Mouse (Mus musculus) MEL (cell line): Measurements from ENCODE around the gene Cfap58. TPM values are rescaled to one million over a fixed set of nuclear protein-coding genes. Genes with fewer than 3 reads are reported as not detected.

ENCODE experiments used
- DNase-seq: peaks from one replicate; pipeline ENCODE4 v3.0.0; 2011; ENCODE audit warnings: low read depth, low spot score
- H3K27ac ChIP-seq: 2 replicates; pipeline ENCODE4 v1.5.1; 2012; ENCODE audit warnings: low read depth, mild to moderate bottlenecking, control low read depth, low read length, moderate library complexity; ENCODE audit not compliant: control insufficient read depth
- H3K27me3 ChIP-seq, 2 experiments: fragments of 150-350 bp in 1 of 2; sonication (generic) in 1 of 2; 2 replicates each; pipeline ENCODE4 v1.6.1; 2012; ENCODE audit warnings: low read length in 2 of 2, mild to moderate bottlenecking in 2 of 2, improper control_type of control experiment in 1 of 2, moderate library complexity in 1 of 2; ENCODE audit not compliant: insufficient read depth in 2 of 2, control insufficient read depth in 1 of 2
- H3K36me3 ChIP-seq, 2 experiments: 2 replicates each; pipeline ENCODE4 v1.6.1; 2012 to 2014; ENCODE audit warnings: low read length in 2 of 2, improper control_type of control experiment in 1 of 2, inconsistent platforms in 1 of 2, mild to moderate bottlenecking in 1 of 2; ENCODE audit not compliant: insufficient read depth in 2 of 2, control insufficient read depth in 1 of 2
- H3K4me1 ChIP-seq, 2 experiments: fragments of 150-350 bp in 1 of 2; sonication (generic) in 1 of 2; 2 replicates each; pipeline ENCODE4 v1.6.1; 2012; ENCODE audit warnings: low read length in 2 of 2, improper control_type of control experiment in 1 of 2, mild to moderate bottlenecking in 1 of 2; ENCODE audit not compliant: insufficient read depth in 2 of 2, control insufficient read depth in 1 of 2
- H3K4me3 ChIP-seq, 2 experiments: fragments of 150-350 bp in 1 of 2; sonication (generic) in 1 of 2; 2 replicates each; pipeline ENCODE4 v1.5.1; 2012; ENCODE audit warnings: low read depth in 2 of 2, low read length in 2 of 2, mild to moderate bottlenecking in 2 of 2, moderate library complexity in 2 of 2, control low read depth in 1 of 2, improper control_type of control experiment in 1 of 2; ENCODE audit not compliant: control insufficient read depth in 1 of 2, insufficient read depth in 1 of 2
- H3K79me2 ChIP-seq: 2 replicates; pipeline ENCODE4 v1.6.1; 2012; ENCODE audit warnings: mild to moderate bottlenecking, low read length, moderate library complexity; ENCODE audit not compliant: control insufficient read depth, poor library complexity, insufficient read depth
- H3K9ac ChIP-seq: 2 replicates; pipeline ENCODE4 v1.6.1; 2012; ENCODE audit warnings: low read depth, mild to moderate bottlenecking, control low read depth, low read length, moderate library complexity; ENCODE audit not compliant: control insufficient read depth, poor library complexity, severe bottlenecking
- H3K9me3 ChIP-seq: fragments of 150-350 bp; sonication (generic); replicated peaks from 2 replicates; pipeline ENCODE4 v1.6.1; 2012; ENCODE audit warnings: mild to moderate bottlenecking, low read length, improper control_type of control experiment, moderate library complexity; ENCODE audit not compliant: insufficient read depth
- BHLHE40 ChIP-seq: IDR thresholded peaks from 2 replicates; pipeline ENCODE4 v1.6.1; 2012; ENCODE audit warnings: low read depth, mild to moderate bottlenecking, inconsistent platforms, low read length, improper control_type of control experiment, borderline replicate concordance
- CHD1 ChIP-seq: IDR thresholded peaks from 2 replicates; pipeline ENCODE4 v1.6.1; 2012; ENCODE audit warnings: low read depth, mild to moderate bottlenecking, inconsistent platforms, low read length, improper control_type of control experiment
- CTCF ChIP-seq, 3 experiments: IDR thresholded peaks in 2 of 3; conservative IDR thresholded peaks in 1 of 3; 2 replicates each; pipeline ENCODE4 v1.5.1; 2011 to 2012; ENCODE audit warnings: low read length in 3 of 3, low read depth in 2 of 3, mild to moderate bottlenecking in 2 of 3, improper control_type of control experiment in 1 of 3, inconsistent platforms in 1 of 3, mixed read lengths in 1 of 3, moderate library complexity in 1 of 3; ENCODE audit not compliant: control insufficient read depth in 1 of 3, insufficient read depth in 1 of 3, poor library complexity in 1 of 3, severe bottlenecking in 1 of 3
- E2F4 ChIP-seq: IDR thresholded peaks from 2 replicates; pipeline ENCODE4 v1.6.1; 2011; ENCODE audit warnings: low read depth, low read length, improper control_type of control experiment, borderline replicate concordance
- ELF1 ChIP-seq: IDR thresholded peaks from 2 replicates; pipeline ENCODE4 v1.6.1; 2014; ENCODE audit warnings: low read depth, mild to moderate bottlenecking, inconsistent platforms, low read length, improper control_type of control experiment, moderate library complexity
- EP300 ChIP-seq, 2 experiments: IDR thresholded peaks; 2 replicates each; pipeline ENCODE4 v1.6.1; 2011; ENCODE audit warnings: improper control_type of control experiment in 2 of 2, low read length in 2 of 2, low read depth in 1 of 2, mild to moderate bottlenecking in 1 of 2
- ETS1 ChIP-seq: IDR thresholded peaks from 2 replicates; pipeline ENCODE4 v1.6.1; 2012; ENCODE audit warnings: low read depth, mild to moderate bottlenecking, inconsistent platforms, low read length, improper control_type of control experiment, moderate library complexity
- GABPA ChIP-seq: IDR thresholded peaks from 2 replicates; pipeline ENCODE4 v1.6.1; 2012; ENCODE audit warnings: low read depth, mild to moderate bottlenecking, inconsistent platforms, low read length, improper control_type of control experiment, moderate library complexity
- GATA1 ChIP-seq: IDR thresholded peaks from 2 replicates; pipeline ENCODE4 v1.6.1; 2011; ENCODE audit warnings: low read depth, low read length, improper control_type of control experiment
- HCFC1 ChIP-seq: IDR thresholded peaks from 2 replicates; pipeline ENCODE4 v1.6.1; 2012; ENCODE audit warnings: low read depth, mild to moderate bottlenecking, inconsistent platforms, low read length, improper control_type of control experiment, moderate library complexity
- JUND ChIP-seq: IDR thresholded peaks from 2 replicates; pipeline ENCODE4 v1.6.1; 2011; ENCODE audit warnings: low read depth, mild to moderate bottlenecking, improper control_type of control experiment, low read length
- MAFK ChIP-seq: IDR thresholded peaks from 2 replicates; pipeline ENCODE4 v1.6.1; 2011; ENCODE audit warnings: low read depth, mild to moderate bottlenecking, low read length, improper control_type of control experiment, borderline replicate concordance
- MAX ChIP-seq: IDR thresholded peaks from 2 replicates; pipeline ENCODE4 v1.6.1; 2011; ENCODE audit warnings: low read length, improper control_type of control experiment
- MAZ ChIP-seq: IDR thresholded peaks from 2 replicates; pipeline ENCODE4 v1.6.1; 2012; ENCODE audit warnings: low read depth, mild to moderate bottlenecking, inconsistent platforms, low read length, improper control_type of control experiment
- MEF2A ChIP-seq: IDR thresholded peaks from 2 replicates; pipeline ENCODE4 v1.6.1; 2014; ENCODE audit warnings: low read depth, mild to moderate bottlenecking, inconsistent platforms, low read length, improper control_type of control experiment; ENCODE audit not compliant: poor library complexity, insufficient replicate concordance, severe bottlenecking; ENCODE audit errors: extremely low read depth
- MXI1 ChIP-seq: IDR thresholded peaks from 2 replicates; pipeline ENCODE4 v1.6.1; 2011; ENCODE audit warnings: mild to moderate bottlenecking, low read depth, low read length, improper control_type of control experiment
- MYB ChIP-seq: IDR thresholded peaks from 2 replicates; pipeline ENCODE4 v1.6.1; 2011; ENCODE audit warnings: mild to moderate bottlenecking, low read depth, low read length, improper control_type of control experiment
- MYC ChIP-seq: IDR thresholded peaks from 2 replicates; pipeline ENCODE4 v1.6.1; 2011; ENCODE audit warnings: low read depth, mild to moderate bottlenecking, low read length, improper control_type of control experiment, moderate library complexity
- NELFE ChIP-seq: IDR thresholded peaks from 2 replicates; pipeline ENCODE4 v1.6.1; 2011; ENCODE audit warnings: low read depth, low read length, improper control_type of control experiment
- POLR2A ChIP-seq, 2 experiments: IDR thresholded peaks; 2 replicates each; pipeline ENCODE4 v1.6.1; 2011 to 2012; ENCODE audit warnings: low read length in 2 of 2, mild to moderate bottlenecking in 2 of 2, control low read depth in 1 of 2, improper control_type of control experiment in 1 of 2, low read depth in 1 of 2, moderate library complexity in 1 of 2; ENCODE audit not compliant: control insufficient read depth in 1 of 2, insufficient read depth in 1 of 2, poor library complexity in 1 of 2
- POLR2AphosphoS2 ChIP-seq: IDR thresholded peaks from 2 replicates; pipeline ENCODE4 v1.6.1; 2011; ENCODE audit warnings: low read length, improper control_type of control experiment
- POLR2AphosphoS5 ChIP-seq: IDR thresholded peaks from 2 replicates; pipeline ENCODE4 v1.6.1; 2012; ENCODE audit warnings: low read depth, borderline replicate concordance, mild to moderate bottlenecking, inconsistent platforms, low read length, moderate library complexity, mixed read lengths
- RAD21 ChIP-seq: IDR thresholded peaks from 2 replicates; pipeline ENCODE4 v1.6.1; 2011; ENCODE audit warnings: mild to moderate bottlenecking, low read depth, low read length, improper control_type of control experiment
- RCOR1 ChIP-seq: IDR thresholded peaks from 2 replicates; pipeline ENCODE4 v1.6.1; 2012; ENCODE audit warnings: low read depth, mild to moderate bottlenecking, inconsistent platforms, low read length, improper control_type of control experiment
- SIN3A ChIP-seq: IDR thresholded peaks from 2 replicates; pipeline ENCODE4 v1.6.1; 2012; ENCODE audit warnings: low read length, improper control_type of control experiment, inconsistent platforms
- TAL1 ChIP-seq: IDR thresholded peaks from 2 replicates; pipeline ENCODE4 v1.6.1; 2012; ENCODE audit warnings: mild to moderate bottlenecking, inconsistent platforms, low read length, moderate library complexity, mixed read lengths
- TBP ChIP-seq: IDR thresholded peaks from 2 replicates; pipeline ENCODE4 v1.8.0; 2011; ENCODE audit warnings: low read depth, low read length, improper control_type of control experiment
- TCF12 ChIP-seq: IDR thresholded peaks from 2 replicates; pipeline ENCODE4 v1.6.1; 2014; ENCODE audit warnings: low read depth, mild to moderate bottlenecking, inconsistent platforms, low read length, improper control_type of control experiment, moderate library complexity
- UBTF ChIP-seq: IDR thresholded peaks from 2 replicates; pipeline ENCODE4 v1.6.1; 2012; ENCODE audit warnings: low read depth, mild to moderate bottlenecking, inconsistent platforms, low read length, improper control_type of control experiment, moderate library complexity, borderline replicate concordance; ENCODE audit not compliant: insufficient read depth
- ZKSCAN1 ChIP-seq: IDR thresholded peaks from 2 replicates; pipeline ENCODE4 v1.6.1; 2012; ENCODE audit warnings: low read depth, mild to moderate bottlenecking, inconsistent platforms, low read length, improper control_type of control experiment, moderate library complexity
- ZMIZ1 ChIP-seq: IDR thresholded peaks from 2 replicates; pipeline ENCODE4 v1.6.1; 2012; ENCODE audit warnings: low read depth, mild to moderate bottlenecking, inconsistent platforms, low read length, improper control_type of control experiment, moderate library complexity
- polyA plus RNA-seq, 2 experiments: library from polyadenylated mRNA; stranded (reverse) in 1 of 2; unstranded in 1 of 2; fragments of >175 nt in 1 of 2; fragments of >200 nt in 1 of 2; gene quantifications; 2 replicates each; pipeline versions ENCODE4 v1.2.1 to v1.2.4; 2012; ENCODE audit warnings: low replicate concordance in 2 of 2, low read depth in 1 of 2; ENCODE audit not compliant: insufficient read length in 2 of 2, insufficient read depth in 1 of 2, missing spikeins in 1 of 2
- total RNA-seq: library from RNA; depleted of rRNA; stranded (reverse); fragments of 300-350 nt; gene quantifications from 2 replicates; pipeline ENCODE4 v1.2.3, GENCODE M21; 2012

Gene Cfap58
- total and polyA plus RNA-seq, 3 experiments, result not detected

- TF ChIP-seq EP300 (IDR thresholded peaks at IDR 0.05; ENCODE audit: low read depth in 1 of 2, low read length in 2 of 2), result no peak
- peak; percentile 77 for TF ChIP-seq TBP
- TF ChIP-seq RCOR1, result no peak
- no peak for TF ChIP-seq RAD21
- peak; percentile 53; the same call in 1 of the 2 replicates for TF ChIP-seq NELFE
- TF ChIP-seq POLR2AphosphoS2, result no peak
- TF ChIP-seq POLR2AphosphoS5, result no peak
- no peak for TF ChIP-seq MEF2A
- TF ChIP-seq POLR2A (IDR thresholded peaks at IDR 0.05; ENCODE audit: control insufficient read depth in 1 of 2, insufficient read depth in 1 of 2, low read depth in 1 of 2, low read length in 2 of 2, poor library complexity in 1 of 2), result peak in 1 of 2 experiments; percentile 41; a peak in 1 of 4 replicates
- no peak; the same call in 1 of the 2 replicates for TF ChIP-seq SIN3A
- TF ChIP-seq, all 39 proteins: peak for 12
Measured at GRCm38 (mm10) chr19:47918455-47919101, 18.9 kb upstream of the Cfap58 start (continued).

- Histone ChIP-seq H3K79me2 (peaks cover 32% of the 10 kb centered on the region), H3K4me3 (peak within 1 kb of the TSS; percentile 58 to 98), H3K36me3 (peaks cover 0 to 18% of the 10 kb centered on the region in 2 experiments; a peak in 2 of 4 replicates), H3K27ac (peak within 1 kb of the TSS; percentile 99), H3K4me1 (peaks cover 3 to 25% of the 10 kb centered on the region in 2 experiments), H3K27me3 (no peaks in the 10 kb centered on the region), H3K9me3 (no peaks in the 10 kb centered on the region), H3K9ac (peak within 1 kb of the TSS; percentile 97)
- peak; percentile 96 for DNase-seq
- TF ChIP-seq TAL1 (no peak), ZKSCAN1 (no peak), CHD1 (no peak), MAFK (no peak), EP300 (IDR thresholded peaks at IDR 0.05; ENCODE audit: low read depth in 1 of 2, low read length in 2 of 2) (peak in 1 of 2 experiments; percentile 55; a peak in 1 of 4 replicates), ELF1 (peak; percentile 85), MAZ (peak; percentile 76), BHLHE40 (no peak), NELFE (peak; percentile 56), JUND (0 out of 2 replicates have a peak, but pooled peaks have one; percentile 48), E2F4 (peak; percentile 98), MYB (no peak), ETS1 (peak; percentile 72; the same call in 1 of the 2 replicates), MAX (peak; percentile 61; the same call in 1 of the 2 replicates), TCF12 (peak; percentile 59; the same call in 1 of the 2 replicates), GATA1 (no peak), GABPA (no peak), CTCF (IDR thresholded peaks at IDR 0.05 in 2 of 3, conservative IDR thresholded peaks at IDR 0.05 in 1 of 3; ENCODE audit: control insufficient read depth in 1 of 3, insufficient read depth in 1 of 3, low read depth in 2 of 3, low read length in 3 of 3, poor library complexity in 1 of 3, severe bottlenecking in 1 of 3) (peak; percentile 53 to 81 (median 54)), UBTF (no peak), ZMIZ1 (no peak), MEF2A (no peak), MXI1 (peak; percentile 88), SIN3A (peak; percentile 99), POLR2AphosphoS5 (no peak; the same call in 1 of the 2 replicates), HCFC1 (peak; percentile 77), MYC (peak; percentile 79)
Measured at GRCm38 (mm10) chr19:47919126-47919965, 18.1 kb upstream of the Cfap58 start, which contains the start of the genes Cfap43 and Itprip. Cfap43 (minus strand) TSS chr19:47919287. Itprip (minus strand) TSS chr19:47919299.
